ENCODE assay signal across 20 mouse cellular contexts in the genomic region with DNA sequence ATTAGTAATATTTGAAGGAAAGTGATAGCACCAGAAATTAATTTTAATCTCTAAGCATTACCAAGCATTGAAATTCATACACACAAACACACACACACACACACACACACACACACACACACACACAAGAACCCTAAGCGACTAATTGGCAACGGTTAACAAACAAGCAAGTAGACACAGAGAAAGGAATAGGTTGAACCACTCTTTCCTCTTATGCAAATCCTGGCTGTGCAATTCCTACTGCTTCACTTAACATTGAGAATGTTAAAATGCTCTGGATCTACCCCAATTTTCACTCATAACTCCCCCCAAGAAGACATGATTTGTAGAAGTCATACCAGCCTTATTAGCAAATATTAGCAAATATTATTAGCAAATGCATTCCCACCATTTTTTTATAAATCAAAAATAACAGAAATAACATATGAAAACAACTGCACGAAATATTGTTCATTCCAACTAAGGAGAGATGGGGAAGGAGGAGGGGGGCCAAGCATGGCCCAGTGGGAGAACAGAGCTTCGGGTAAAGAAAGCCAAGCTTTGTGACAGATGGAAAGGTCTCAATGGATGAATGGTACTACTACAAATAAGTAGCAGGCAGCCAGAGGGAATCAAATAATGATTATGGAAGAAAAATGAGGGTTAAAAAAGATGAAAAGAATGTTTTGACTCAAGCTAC.
DNase-seq lines count a peak whose midpoint lies in the region; ATAC-seq and TF ChIP-seq lines count a peak whose summit lies in the region.
"Had no signal": no experiment of that assay in that cellular context is flagged by ENCODE, and none has a peak within 500 bp of the region (broad histone marks: within the 10 kb centered on the region; RNA-seq: fewer than 3 reads in every experiment).

No protein-coding gene starts in this region.

- H3K36me3 ChIP-seq in midbrain, embryonic 12.5 days: no peaks in the 10 kb centered on the region
- H3K36me3 ChIP-seq in midbrain, embryonic 16.5 days (ENCODE audit: control insufficient read depth, insufficient read depth, low read length): no peaks in the 10 kb centered on the region
- no peaks in the 10 kb centered on the region for H3K36me3 ChIP-seq in forebrain, embryonic 14.5 days (ENCODE audit: control insufficient read depth, insufficient read depth, low read length)
- H3K36me3 ChIP-seq in hindbrain, embryonic 12.5 days: no peaks in the 10 kb centered on the region
- H3K36me3 ChIP-seq in midbrain, embryonic 15.5 days (replicated peaks): no peaks in the 10 kb centered on the region
- no peaks in the 10 kb centered on the region for H3K36me3 ChIP-seq in heart, embryonic 12.5 days
- H3K36me3 ChIP-seq in heart, adult 2 months (ENCODE audit: control insufficient read depth, insufficient read depth, low read length): no peaks in the 10 kb centered on the region
- H3K36me3 ChIP-seq: embryonic facial prominence, embryonic 10.5 days; limb, embryonic 15.5 days; stomach, embryonic 15.5 days had no signal

- no peak overlapping the region for H3K4me3 ChIP-seq in midbrain, embryonic 12.5 days
- H3K4me3 ChIP-seq in midbrain, embryonic 16.5 days (ENCODE audit: low read depth, low read length): no peak overlapping the region
- no peak overlapping the region for H3K4me3 ChIP-seq in forebrain, embryonic 14.5 days (ENCODE audit: low read depth, low read length)
- no peak overlapping the region for H3K4me3 ChIP-seq in hindbrain, embryonic 12.5 days
- H3K4me3 ChIP-seq in midbrain, embryonic 15.5 days: no peak overlapping the region
- no peak overlapping the region for H3K4me3 ChIP-seq in heart, embryonic 12.5 days
- no peak overlapping the region for H3K4me3 ChIP-seq in heart, adult 2 months
- H3K4me3 ChIP-seq: embryonic facial prominence, embryonic 10.5 days; layer of hippocampus, adult 2 months; limb, embryonic 15.5 days; stomach, embryonic 15.5 days had no signal

- H3K4me2 ChIP-seq in midbrain, embryonic 12.5 days (replicated peaks): no peak overlapping the region
- H3K4me2 ChIP-seq in midbrain, embryonic 16.5 days (ENCODE audit: low read length): no peak overlapping the region
- H3K4me2 ChIP-seq in forebrain, embryonic 14.5 days (ENCODE audit: low read length): 0 out of 2 replicates have a peak overlapping the region, but pooled peaks have one; percentile 16
- H3K4me2 ChIP-seq in hindbrain, embryonic 12.5 days (replicated peaks): no peak overlapping the region
- H3K4me2 ChIP-seq in midbrain, embryonic 15.5 days: no peak overlapping the region
- no peak overlapping the region for H3K4me2 ChIP-seq in heart, embryonic 12.5 days
- H3K4me2 ChIP-seq: limb, embryonic 15.5 days; stomach, embryonic 15.5 days had no signal

- H3K27ac ChIP-seq in midbrain, embryonic 12.5 days (replicated peaks): peak overlapping the region; percentile 2; the same call in 1 of the 2 replicates
- no peak overlapping the region for H3K27ac ChIP-seq in midbrain, embryonic 16.5 days (ENCODE audit: low read length)
- H3K27ac ChIP-seq in forebrain, embryonic 14.5 days (ENCODE audit: low read depth, low read length): peak overlapping the region; percentile 84; the same call in 1 of the 2 replicates
- H3K27ac ChIP-seq in hindbrain, embryonic 12.5 days: no peak overlapping the region
- no peak overlapping the region for H3K27ac ChIP-seq in midbrain, embryonic 15.5 days
- H3K27ac ChIP-seq in heart, embryonic 12.5 days (ENCODE audit: poor library complexity, severe bottlenecking): no peak overlapping the region
- no peak overlapping the region for H3K27ac ChIP-seq in heart, adult 2 months
- H3K27ac ChIP-seq: embryonic facial prominence, embryonic 10.5 days; kidney, postnatal 0 days; layer of hippocampus, adult 2 months; limb, embryonic 15.5 days; stomach, embryonic 15.5 days had no signal

- TF ChIP-seq CTCF in heart, adult 2 months (IDR thresholded peaks at IDR 0.05): no peak

- no peaks in the 10 kb centered on the region for H3K9me3 ChIP-seq in midbrain, embryonic 12.5 days
- no peaks in the 10 kb centered on the region for H3K9me3 ChIP-seq in midbrain, embryonic 16.5 days (replicated peaks; ENCODE audit: control insufficient read depth, low read length, poor library complexity, severe bottlenecking)
- H3K9me3 ChIP-seq in forebrain, embryonic 14.5 days (replicated peaks; ENCODE audit: control insufficient read depth, low read length): no peaks in the 10 kb centered on the region
- H3K9me3 ChIP-seq in hindbrain, embryonic 12.5 days (replicated peaks): no peaks in the 10 kb centered on the region
- no peaks in the 10 kb centered on the region for H3K9me3 ChIP-seq in midbrain, embryonic 15.5 days
- no peaks in the 10 kb centered on the region for H3K9me3 ChIP-seq in heart, embryonic 12.5 days (replicated peaks)
- H3K9me3 ChIP-seq: embryonic facial prominence, embryonic 10.5 days; limb, embryonic 15.5 days; stomach, embryonic 15.5 days had no signal

- H3K27me3 ChIP-seq in midbrain, embryonic 12.5 days: no peaks in the 10 kb centered on the region
- H3K27me3 ChIP-seq in midbrain, embryonic 16.5 days (ENCODE audit: control insufficient read depth, insufficient read depth, low read depth, low read length): no peaks in the 10 kb centered on the region
- no peaks in the 10 kb centered on the region for H3K27me3 ChIP-seq in forebrain, embryonic 14.5 days (replicated peaks; ENCODE audit: control insufficient read depth, insufficient read depth, low read length)
- no peaks in the 10 kb centered on the region for H3K27me3 ChIP-seq in hindbrain, embryonic 12.5 days
- H3K27me3 ChIP-seq in midbrain, embryonic 15.5 days (replicated peaks): no peaks in the 10 kb centered on the region
- no peaks in the 10 kb centered on the region for H3K27me3 ChIP-seq in heart, embryonic 12.5 days (replicated peaks)
- H3K27me3 ChIP-seq in heart, adult 2 months (ENCODE audit: control insufficient read depth, insufficient read depth, low read length): no peaks in the 10 kb centered on the region
- H3K27me3 ChIP-seq: limb, embryonic 15.5 days; stomach, embryonic 15.5 days had no signal

- intact Hi-C loops in heart, adult 2 months (cut with DNase I): no loop called here

- no peak for TF ChIP-seq POLR2A in heart, adult 2 months (IDR thresholded peaks at IDR 0.05; ENCODE audit: insufficient read depth, low read depth, low read length)

- no peak for TF ChIP-seq EP300 in heart, adult 2 months (IDR thresholded peaks at IDR 0.05; ENCODE audit: insufficient read depth, low read depth, low read length)

- H3K4me1 ChIP-seq in midbrain, embryonic 12.5 days: peaks cover 5% of the 10 kb centered on the region; the same call in 1 of the 2 replicates
- peaks cover 2% of the 10 kb centered on the region; the same call in 1 of the 2 replicates for H3K4me1 ChIP-seq in midbrain, embryonic 16.5 days (ENCODE audit: control insufficient read depth, insufficient read depth, low read length)
- H3K4me1 ChIP-seq in forebrain, embryonic 14.5 days (ENCODE audit: control insufficient read depth, insufficient read depth, low read length): peaks cover 7% of the 10 kb centered on the region
- H3K4me1 ChIP-seq in hindbrain, embryonic 12.5 days: no peaks in the 10 kb centered on the region
- no peaks in the 10 kb centered on the region for H3K4me1 ChIP-seq in midbrain, embryonic 15.5 days
- no peaks in the 10 kb centered on the region for H3K4me1 ChIP-seq in heart, embryonic 12.5 days (replicated peaks)
- H3K4me1 ChIP-seq in heart, adult 2 months (ENCODE audit: control insufficient read depth, insufficient read depth, low read length): no peaks in the 10 kb centered on the region
- H3K4me1 ChIP-seq: embryonic facial prominence, embryonic 10.5 days; limb, embryonic 15.5 days; stomach, embryonic 15.5 days had no signal

- DNase-seq in forebrain, embryonic 14.5 days (ENCODE audit: low spot score): peak; percentile 90
- no peak for DNase-seq in right cerebral cortex, postnatal 4 days
- DNase-seq in heart, adult 2 months: no peak
- DNase-seq: cerebellum, adult 9-11 months; heart, postnatal 10 days; kidney, adult 18-20 months; layer of hippocampus, postnatal 36 days; right cerebral cortex, postnatal 14 days; thymus, adult 18-20 months had no signal

- H3K9ac ChIP-seq in midbrain, embryonic 12.5 days (replicated peaks): no peak overlapping the region
- no peak overlapping the region for H3K9ac ChIP-seq in midbrain, embryonic 16.5 days (ENCODE audit: low read depth, low read length)
- H3K9ac ChIP-seq in forebrain, embryonic 14.5 days (ENCODE audit: low read length): no peak overlapping the region
- no peak overlapping the region for H3K9ac ChIP-seq in hindbrain, embryonic 12.5 days
- H3K9ac ChIP-seq in midbrain, embryonic 15.5 days: no peak overlapping the region
- H3K9ac ChIP-seq in heart, embryonic 12.5 days: no peak overlapping the region
- no peak overlapping the region for H3K9ac ChIP-seq in heart, adult 2 months (ENCODE audit: low read depth, low read length)
- H3K9ac ChIP-seq: limb, embryonic 15.5 days; stomach, embryonic 15.5 days had no signal

- no peaks in the 10 kb centered on the region for H3K79me2 ChIP-seq in heart, adult 2 months (replicated peaks; ENCODE audit: control insufficient read depth, insufficient read depth, low read length)

- WGBS in midbrain, embryonic 12.5 days: 49% methylated on average over 4 of the region's 4 CpGs
- WGBS in midbrain, embryonic 16.5 days: 47% methylated on average over 4 of the region's 4 CpGs
- WGBS in forebrain, embryonic 14.5 days: 4% methylated on average over 4 of the region's 4 CpGs
- WGBS in hindbrain, embryonic 12.5 days: 41% methylated on average over 4 of the region's 4 CpGs
- 38% methylated on average over 4 of the region's 4 CpGs for WGBS in midbrain, embryonic 15.5 days
- WGBS in heart, embryonic 12.5 days: 79% methylated on average over 4 of the region's 4 CpGs
- WGBS in heart, adult 2 months: 72% methylated on average over 4 of the region's 4 CpGs

- peak; percentile 78 for ATAC-seq in midbrain, embryonic 12.5 days (ENCODE audit: low FRiP score, low read depth)
- ATAC-seq in midbrain, embryonic 16.5 days: no peak; the same call in 1 of the 2 replicates
- peak; percentile 94 for ATAC-seq in forebrain, embryonic 14.5 days
- peak; percentile 81; the same call in 1 of the 2 replicates for ATAC-seq in hindbrain, embryonic 12.5 days (ENCODE audit: low FRiP score)
- 0 out of 2 replicates have a peak, but pooled peaks have one; percentile 80 for ATAC-seq in midbrain, embryonic 15.5 days (replicated peaks)
- ATAC-seq in heart, embryonic 12.5 days (ENCODE audit: insufficient number of reproducible peaks, low FRiP score): no peak
- ATAC-seq: lung, postnatal 0 days had no signal

Comparison
In these comparisons a context has a peak if more than half of its experiments do, and no peak if none do; other contexts are left out.
1. ATAC-seq: peak in midbrain, embryonic 12.5 days (single experiment), forebrain, embryonic 14.5 days (single experiment), hindbrain, embryonic 12.5 days (single experiment) and midbrain, embryonic 15.5 days (single experiment); none in midbrain, embryonic 16.5 days (single experiment) and heart, embryonic 12.5 days (single experiment).
2. H3K27ac ChIP-seq: peak in midbrain, embryonic 12.5 days (single experiment) and forebrain, embryonic 14.5 days (single experiment); none in midbrain, embryonic 16.5 days (single experiment), hindbrain, embryonic 12.5 days (single experiment), midbrain, embryonic 15.5 days (single experiment), heart, embryonic 12.5 days (single experiment) and heart, adult 2 months (single experiment).